Mouse (Mus musculus) gastrocnemius, postnatal 14 days (tissue): ENCODE data around the gene Gm38392. TPM values are rescaled to one million over a fixed set of nuclear protein-coding genes. Genes with fewer than 3 reads are reported as not detected.
A peak's percentile ranks its signal among the peaks of the same experiment; 100 is the strongest.

Experiments
- DNase-seq: peaks from one replicate; pipeline ENCODE4 v3.0.0; 2021; ENCODE audit warnings: mixed read lengths
- intact Hi-C: fragments of 180-260 bp; cut with DNase I; formaldehyde crosslinking; loops from one replicate; pipeline ENCODE4 v1.15.1; 2025; ENCODE audit warnings: low total_unique reads
- total RNA-seq, 2 experiments: library from RNA; stranded (reverse); gene quantifications; 2 replicates each; pipeline ENCODE4 v1.2.3; 2021

Gene Gm38392
- total RNA-seq, 2 experiments from 2014 or later: 0.35 to 0.44 TPM

- intact Hi-C loops: no loop called here
- no peak for DNase-seq
These were observed 64.6 kb downstream of the Gm38392 start for GRCm38 (mm10) chr3:88222446-88222845.

GRCm38 (mm10) chr3:88221519-88222390, 65.3 kb downstream of the Gm38392 start:
- DNase-seq: no peak
- intact Hi-C loops: no loop called here

GRCm38 (mm10) chr3:88220842-88221241, 66.2 kb downstream of the Gm38392 start:
- intact Hi-C loops: no loop called here
- peak; percentile 73 for DNase-seq

GRCm38 (mm10) chr3:88219940-88220339, 67.1 kb downstream of the Gm38392 start:
- no peak for DNase-seq
- intact Hi-C loops: no loop called here

- intact Hi-C loops: no loop called here
- no peak for DNase-seq
These were observed 69.3 kb downstream of the Gm38392 start for GRCm38 (mm10) chr3:88217679-88218078.

GRCm38 (mm10) chr3:88216534-88217326, 70.3 kb downstream of the Gm38392 start:
- intact Hi-C loops: no loop called here
- no peak for DNase-seq

- DNase-seq: no peak
- intact Hi-C loops: no loop called here
These were observed 70.9 kb downstream of the Gm38392 start for GRCm38 (mm10) chr3:88216116-88216515.

- no peak for DNase-seq
- intact Hi-C loops: no loop called here
These were observed 71.4 kb downstream of the Gm38392 start for GRCm38 (mm10) chr3:88215553-88216004.

- DNase-seq: no peak
These were observed 71.9 kb downstream of the Gm38392 start for GRCm38 (mm10) chr3:88214971-88215552.

GRCm38 (mm10) chr3:88214197-88214938, 72.6 kb downstream of the Gm38392 start:
- DNase-seq: no peak
- intact Hi-C loops: no loop called here

More at GRCm38 (mm10) chr3:88214971-88215552, 71.9 kb downstream of the Gm38392 start:
- intact Hi-C loops: no loop called here

- intact Hi-C loops: no loop called here
- DNase-seq: no peak
These were observed 74.0 kb downstream of the Gm38392 start for GRCm38 (mm10) chr3:88213019-88213418.

- DNase-seq: no peak
- intact Hi-C loops: no loop called here
These were observed 74.7 kb downstream of the Gm38392 start for GRCm38 (mm10) chr3:88212356-88212755.

GRCm38 (mm10) chr3:88210918-88211317, 76.1 kb downstream of the Gm38392 start:
- DNase-seq: no peak
- intact Hi-C loops: no loop called here

GRCm38 (mm10) chr3:88210121-88210520, 76.9 kb downstream of the Gm38392 start:
- intact Hi-C loops: no loop called here
- no peak for DNase-seq

- no peak for DNase-seq
- intact Hi-C loops: no loop called here
These were observed 77.7 kb downstream of the Gm38392 start for GRCm38 (mm10) chr3:88209306-88209705.

- intact Hi-C loops: no loop called here
These were observed 78.7 kb downstream of the Gm38392 start for GRCm38 (mm10) chr3:88208226-88208720.

GRCm38 (mm10) chr3:88207451-88208100, 79.4 kb downstream of the Gm38392 start:
- intact Hi-C loops: no loop called here
- DNase-seq: no peak

More at GRCm38 (mm10) chr3:88208226-88208720, 78.7 kb downstream of the Gm38392 start:
- no peak for DNase-seq

- DNase-seq: no peak
- intact Hi-C loops: no loop called here
These were observed 80.1 kb downstream of the Gm38392 start for GRCm38 (mm10) chr3:88206901-88207371.

GRCm38 (mm10) chr3:88206500-88206899, 80.5 kb downstream of the Gm38392 start:
- intact Hi-C loops: no loop called here
- no peak for DNase-seq
